Comparison of ENCODE assay signal across 18 mouse cellular contexts in genomic region chr2:147980929-147981479, GRCm38 (mm10).
DNase-seq lines count a peak whose midpoint lies in the region; ATAC-seq and TF ChIP-seq lines count a peak whose summit lies in the region.
"Had no signal": no experiment of that assay in that cellular context is flagged by ENCODE, and none has a peak within 500 bp of the region (broad histone marks: within the 10 kb centered on the region; RNA-seq: fewer than 3 reads in every experiment).

No protein-coding gene starts in this region.

- H3K9ac ChIP-seq in midbrain, embryonic 11.5 days (ENCODE audit: low read length), result no peak overlapping the region
- H3K9ac ChIP-seq in midbrain, postnatal 0 days (replicated peaks; ENCODE audit: low read length, poor library complexity, severe bottlenecking), result no peak overlapping the region
- H3K9ac ChIP-seq in stomach, postnatal 0 days (ENCODE audit: low read length), result no peak overlapping the region
- H3K9ac ChIP-seq: embryonic facial prominence, embryonic 15.5 days; forebrain, embryonic 12.5 days; heart, embryonic 15.5 days; limb, embryonic 12.5 days; lung, embryonic 15.5 days had no signal

- H3K27ac ChIP-seq in heart, embryonic 10.5 days, result no peak overlapping the region
- H3K27ac ChIP-seq in midbrain, embryonic 11.5 days (ENCODE audit: low read depth, low read length), result no peak overlapping the region
- H3K27ac ChIP-seq in midbrain, postnatal 0 days (ENCODE audit: low read depth, low read length), result no peak overlapping the region
- no peak overlapping the region for H3K27ac ChIP-seq in stomach, postnatal 0 days (replicated peaks)
- H3K27ac ChIP-seq: embryonic facial prominence, embryonic 15.5 days; forebrain, embryonic 12.5 days; heart, embryonic 15.5 days; limb, embryonic 12.5 days; lung, embryonic 15.5 days had no signal

- no peak for TF ChIP-seq EP300 in stomach, postnatal 0 days (optimal IDR thresholded peaks at IDR 0.05)

- H3K4me1 ChIP-seq in heart, embryonic 10.5 days, result 0 out of 2 replicates have a peak, but pooled peaks cover 8% of the 10 kb centered on the region
- 0 out of 2 replicates have a peak, but pooled peaks cover 3% of the 10 kb centered on the region for H3K4me1 ChIP-seq in midbrain, embryonic 11.5 days (ENCODE audit: control insufficient read depth, insufficient read depth, low read length)
- no peaks in the 10 kb centered on the region for H3K4me1 ChIP-seq in midbrain, postnatal 0 days (ENCODE audit: insufficient read depth, low read length)
- no peaks in the 10 kb centered on the region for H3K4me1 ChIP-seq in stomach, postnatal 0 days (replicated peaks; ENCODE audit: control insufficient read depth, insufficient read depth)
- H3K4me1 ChIP-seq: embryonic facial prominence, embryonic 15.5 days; heart, embryonic 15.5 days had no signal

- no peak for TF ChIP-seq CTCF in midbrain, postnatal 0 days (IDR thresholded peaks at IDR 0.05)
- no peak for TF ChIP-seq CTCF in stomach, postnatal 0 days (IDR thresholded peaks at IDR 0.05; ENCODE audit: low read depth)

- no peak overlapping the region for H3K4me2 ChIP-seq in midbrain, embryonic 11.5 days
- no peak overlapping the region for H3K4me2 ChIP-seq in midbrain, postnatal 0 days (ENCODE audit: low read depth, low read length, poor library complexity, severe bottlenecking)
- no peak overlapping the region for H3K4me2 ChIP-seq in stomach, postnatal 0 days (replicated peaks; ENCODE audit: low read depth)
- H3K4me2 ChIP-seq: embryonic facial prominence, embryonic 15.5 days; forebrain, embryonic 12.5 days; heart, embryonic 15.5 days; limb, embryonic 12.5 days; lung, embryonic 15.5 days had no signal

- H3K27me3 ChIP-seq in heart, embryonic 10.5 days (ENCODE audit: insufficient read depth, poor library complexity, severe bottlenecking), result 0 out of 2 replicates have a peak, but pooled peaks cover 7% of the 10 kb centered on the region
- peaks cover 4% of the 10 kb centered on the region for H3K27me3 ChIP-seq in midbrain, embryonic 11.5 days (ENCODE audit: control insufficient read depth, insufficient read depth, low read length)
- 0 out of 2 replicates have a peak, but pooled peaks cover 5% of the 10 kb centered on the region for H3K27me3 ChIP-seq in midbrain, postnatal 0 days (ENCODE audit: insufficient read depth, low read length)
- H3K27me3 ChIP-seq in stomach, postnatal 0 days (ENCODE audit: control insufficient read depth, insufficient read depth, low read length), result no peaks in the 10 kb centered on the region
- H3K27me3 ChIP-seq: embryonic facial prominence, embryonic 15.5 days; heart, embryonic 15.5 days; limb, embryonic 12.5 days; lung, embryonic 15.5 days had no signal

- H3K9me3 ChIP-seq in heart, embryonic 10.5 days, result no peaks in the 10 kb centered on the region
- no peaks in the 10 kb centered on the region for H3K9me3 ChIP-seq in midbrain, embryonic 11.5 days (ENCODE audit: control insufficient read depth, low read length)
- H3K9me3 ChIP-seq in midbrain, postnatal 0 days (ENCODE audit: low read length), result no peaks in the 10 kb centered on the region
- no peaks in the 10 kb centered on the region for H3K9me3 ChIP-seq in stomach, postnatal 0 days (ENCODE audit: control insufficient read depth, low read length)
- H3K9me3 ChIP-seq: embryonic facial prominence, embryonic 15.5 days; forebrain, embryonic 12.5 days; heart, embryonic 15.5 days; limb, embryonic 12.5 days; lung, embryonic 15.5 days had no signal

- intact Hi-C loops in heart, postnatal 10 days (cut with DNase I), result no loop called here

- DNase-seq in heart, postnatal 10 days, result peak; percentile 13 to 14
- no peak for DNase-seq in heart, embryonic 10.5 days (ENCODE audit: low spot score)
- no peak for DNase-seq in midbrain, embryonic 11.5 days (ENCODE audit: low spot score, missing footprints)
- DNase-seq in midbrain, postnatal 0 days (ENCODE audit: low spot score), result no peak
- peak; percentile 61 for DNase-seq in embryo, embryonic 10 days (ENCODE audit: low spot score)
- peak; percentile 39 for DNase-seq in mesoderm, embryonic 11.5 days (ENCODE audit: low read depth, low spot score)
- DNase-seq in spleen, adult 18-20 months, result no peak
- DNase-seq in stomach, postnatal 0 days (ENCODE audit: low spot score), result no peak
- DNase-seq: cerebellum, adult 18-20 months; gastrocnemius, postnatal 36 days; right cerebral cortex, postnatal 25 days; thymus, adult 2 months had no signal

- H3K4me3 ChIP-seq in heart, embryonic 10.5 days, result no peak overlapping the region
- H3K4me3 ChIP-seq in midbrain, embryonic 11.5 days (ENCODE audit: low read depth, low read length), result no peak overlapping the region
- no peak overlapping the region for H3K4me3 ChIP-seq in midbrain, postnatal 0 days (ENCODE audit: low read depth, low read length)
- no peak overlapping the region for H3K4me3 ChIP-seq in stomach, postnatal 0 days (ENCODE audit: low read depth, low read length)
- H3K4me3 ChIP-seq: embryonic facial prominence, embryonic 15.5 days; forebrain, embryonic 12.5 days; heart, embryonic 15.5 days; limb, embryonic 12.5 days; lung, embryonic 15.5 days had no signal

- WGBS in heart, embryonic 10.5 days, result 80% methylated on average over 6 of the region's 6 CpGs
- 32% methylated on average over 6 of the region's 6 CpGs for WGBS in midbrain, embryonic 11.5 days
- WGBS in midbrain, postnatal 0 days, result 29% methylated on average over 6 of the region's 6 CpGs
- 59% methylated on average over 6 of the region's 6 CpGs for WGBS in stomach, postnatal 0 days

- H3K36me3 ChIP-seq in heart, embryonic 10.5 days, result no peaks in the 10 kb centered on the region
- no peaks in the 10 kb centered on the region; the same call in 1 of the 2 replicates for H3K36me3 ChIP-seq in midbrain, embryonic 11.5 days (ENCODE audit: control insufficient read depth, insufficient read depth, low read length)
- H3K36me3 ChIP-seq in midbrain, postnatal 0 days (ENCODE audit: insufficient read depth, low read length), result no peaks in the 10 kb centered on the region
- no peaks in the 10 kb centered on the region for H3K36me3 ChIP-seq in stomach, postnatal 0 days (ENCODE audit: control insufficient read depth, insufficient read depth, low read length)
- H3K36me3 ChIP-seq: embryonic facial prominence, embryonic 15.5 days; forebrain, embryonic 12.5 days; heart, embryonic 15.5 days; limb, embryonic 12.5 days; lung, embryonic 15.5 days had no signal

- ATAC-seq in midbrain, embryonic 11.5 days (ENCODE audit: low FRiP score), result peak; percentile 56
- ATAC-seq in midbrain, postnatal 0 days (ENCODE audit: low FRiP score), result no peak
- ATAC-seq in stomach, postnatal 0 days (ENCODE audit: low FRiP score, low TSS enrichment), result no peak
- ATAC-seq: inflammation-experienced regulatory T-cells, adult 6 months had no signal

Comparison
In these comparisons a context has a peak if more than half of its experiments do, and no peak if none do; other contexts are left out.
1. DNase-seq: peak in heart, postnatal 10 days (2 of 2), embryo, embryonic 10 days (single experiment) and mesoderm, embryonic 11.5 days (single experiment); none in heart, embryonic 10.5 days (single experiment), midbrain, embryonic 11.5 days (single experiment), midbrain, postnatal 0 days (single experiment), spleen, adult 18-20 months (0 of 2) and stomach, postnatal 0 days (single experiment).